Comparison of ENCODE assay signal across 27 mouse cellular contexts in genomic region chr6:145193038-145193437, GRCm38 (mm10). TPM values are rescaled to one million over a fixed set of nuclear protein-coding genes. Genes with fewer than 3 reads are reported as not detected.
DNase-seq lines count a peak whose midpoint lies in the region; ATAC-seq and TF ChIP-seq lines count a peak whose summit lies in the region.
"Had no signal": no experiment of that assay in that cellular context is flagged by ENCODE, and none has a peak within 500 bp of the region (broad histone marks: within the 10 kb centered on the region; RNA-seq: fewer than 3 reads in every experiment).

No protein-coding gene starts in this region.

- H3K27ac ChIP-seq in forebrain, embryonic 11.5 days (ENCODE audit: low read depth, low read length) = no peak overlapping the region
- no peak overlapping the region for H3K27ac ChIP-seq in forebrain, embryonic 13.5 days
- H3K27ac ChIP-seq in spleen, adult 2 months (ENCODE audit: insufficient read depth, low read length) = peak overlapping the region; percentile 12; the same call in 1 of the 2 replicates
- no peak overlapping the region for H3K27ac ChIP-seq in intestine, embryonic 15.5 days
- H3K27ac ChIP-seq in small intestine, adult 2 months (ENCODE audit: insufficient read depth, low read depth, low read length) = peak overlapping the region; percentile 34; the same call in 1 of the 2 replicates
- H3K27ac ChIP-seq: embryonic facial prominence, embryonic 10.5 days; embryonic facial prominence, embryonic 13.5 days; hindbrain, embryonic 10.5 days; hindbrain, embryonic 13.5 days had no signal

- DNase-seq in forebrain, embryonic 11.5 days (ENCODE audit: low spot score) = peak; percentile 27
- no peak for DNase-seq in spleen, adult 2 months (ENCODE audit: low read depth in 1 of 2, low spot score in 2 of 2)
- no peak for DNase-seq in spleen, postnatal 14 days (ENCODE audit: low spot score in 2 of 2)
- DNase-seq in kidney, adult 8-10 months = no peak
- DNase-seq in layer of hippocampus, adult 9-11 months = no peak
- DNase-seq: adrenal gland, postnatal 10 days; adrenal gland, postnatal 36 days; cerebellum, adult 18-20 months; cerebellum, adult 9-10 months; cerebellum, postnatal 14 days; forebrain, postnatal 0 days; gastrocnemius, postnatal 10 days; heart, adult 18-20 months; heart, postnatal 36 days; kidney, adult 11 months had no signal

- no peak for TF ChIP-seq CTCF in spleen, adult 2 months (IDR thresholded peaks at IDR 0.05; ENCODE audit: extremely low read depth, insufficient read depth, insufficient read length, insufficient replicate concordance)
- TF ChIP-seq CTCF in small intestine, adult 2 months (IDR thresholded peaks at IDR 0.05; ENCODE audit: extremely low read depth, insufficient read length, insufficient replicate concordance, low read depth, low read length) = no peak

- H3K4me1 ChIP-seq in forebrain, embryonic 11.5 days (replicated peaks; ENCODE audit: control insufficient read depth, insufficient read depth, low read length) = no peaks in the 10 kb centered on the region
- H3K4me1 ChIP-seq in forebrain, embryonic 13.5 days = no peaks in the 10 kb centered on the region
- no peaks in the 10 kb centered on the region; the same call in 1 of the 2 replicates for H3K4me1 ChIP-seq in spleen, adult 2 months (ENCODE audit: control insufficient read depth, insufficient read depth, insufficient read length)
- no peaks in the 10 kb centered on the region for H3K4me1 ChIP-seq in intestine, embryonic 15.5 days (replicated peaks)
- peaks cover 3% of the 10 kb centered on the region; the same call in 1 of the 2 replicates for H3K4me1 ChIP-seq in small intestine, adult 2 months (ENCODE audit: control insufficient read depth, insufficient read depth, insufficient read length, low read length)
- H3K4me1 ChIP-seq: embryonic facial prominence, embryonic 10.5 days; hindbrain, embryonic 10.5 days; hindbrain, embryonic 13.5 days had no signal

- no peak for TF ChIP-seq POLR2A in spleen, adult 2 months (IDR thresholded peaks at IDR 0.05; ENCODE audit: low read depth, low read length)
- TF ChIP-seq POLR2A in small intestine, adult 2 months (IDR thresholded peaks at IDR 0.05; ENCODE audit: low read depth, low read length) = no peak

- no peak overlapping the region for H3K4me2 ChIP-seq in forebrain, embryonic 11.5 days (ENCODE audit: low read depth, low read length, severe bottlenecking)
- H3K4me2 ChIP-seq in forebrain, embryonic 13.5 days = no peak overlapping the region
- no peak overlapping the region for H3K4me2 ChIP-seq in intestine, embryonic 15.5 days (replicated peaks)
- H3K4me2 ChIP-seq: embryonic facial prominence, embryonic 13.5 days; heart, embryonic 11.5 days; hindbrain, embryonic 13.5 days had no signal

- H3K4me3 ChIP-seq in forebrain, embryonic 11.5 days (ENCODE audit: low read depth, low read length) = no peak overlapping the region
- no peak overlapping the region for H3K4me3 ChIP-seq in forebrain, embryonic 13.5 days
- no peak overlapping the region for H3K4me3 ChIP-seq in spleen, adult 2 months (ENCODE audit: extremely low read depth, insufficient read depth, insufficient read length)
- no peak overlapping the region for H3K4me3 ChIP-seq in intestine, embryonic 15.5 days (replicated peaks)
- H3K4me3 ChIP-seq in small intestine, adult 2 months (ENCODE audit: low read depth, low read length) = no peak overlapping the region
- H3K4me3 ChIP-seq: embryonic facial prominence, embryonic 10.5 days; embryonic facial prominence, embryonic 13.5 days; erythroblast, embryonic 14.5 days; hindbrain, embryonic 10.5 days; hindbrain, embryonic 13.5 days had no signal

- H3K27me3 ChIP-seq in forebrain, embryonic 11.5 days (ENCODE audit: control insufficient read depth, insufficient read depth, low read length) = no peaks in the 10 kb centered on the region
- H3K27me3 ChIP-seq in forebrain, embryonic 13.5 days = 0 out of 2 replicates have a peak, but pooled peaks cover 3% of the 10 kb centered on the region
- no peaks in the 10 kb centered on the region for H3K27me3 ChIP-seq in spleen, adult 2 months (ENCODE audit: control insufficient read depth, insufficient read depth, low read length)
- H3K27me3 ChIP-seq in intestine, embryonic 15.5 days (replicated peaks) = no peaks in the 10 kb centered on the region
- no peaks in the 10 kb centered on the region for H3K27me3 ChIP-seq in small intestine, adult 2 months (ENCODE audit: control insufficient read depth, insufficient read depth, low read length)
- H3K27me3 ChIP-seq: embryonic facial prominence, embryonic 13.5 days; hindbrain, embryonic 13.5 days; Patski had no signal

- WGBS in forebrain, embryonic 11.5 days = 85% methylated on average over 3 of the region's 3 CpGs
- 84% methylated on average over 3 of the region's 3 CpGs for WGBS in forebrain, embryonic 13.5 days
- 80% methylated on average over 3 of the region's 3 CpGs for WGBS in spleen, adult 2 months
- WGBS in intestine, embryonic 15.5 days = 75% methylated on average over 3 of the region's 3 CpGs
- 32% methylated on average over 3 of the region's 3 CpGs for WGBS in small intestine, adult 2 months

- H3K9me3 ChIP-seq in forebrain, embryonic 11.5 days (ENCODE audit: control insufficient read depth, low read length) = no peaks in the 10 kb centered on the region
- no peaks in the 10 kb centered on the region for H3K9me3 ChIP-seq in forebrain, embryonic 13.5 days (replicated peaks)
- H3K9me3 ChIP-seq in intestine, embryonic 15.5 days = no peaks in the 10 kb centered on the region
- H3K9me3 ChIP-seq: embryonic facial prominence, embryonic 10.5 days; embryonic facial prominence, embryonic 13.5 days; hindbrain, embryonic 10.5 days; hindbrain, embryonic 13.5 days had no signal

- H3K9ac ChIP-seq in forebrain, embryonic 11.5 days (ENCODE audit: low read length) = no peak overlapping the region
- no peak overlapping the region for H3K9ac ChIP-seq in forebrain, embryonic 13.5 days
- H3K9ac ChIP-seq in intestine, embryonic 15.5 days = no peak overlapping the region
- H3K9ac ChIP-seq: embryonic facial prominence, embryonic 13.5 days; forebrain, postnatal 0 days; hindbrain, embryonic 13.5 days had no signal

- no peaks in the 10 kb centered on the region for H3K36me3 ChIP-seq in forebrain, embryonic 11.5 days (ENCODE audit: control insufficient read depth, insufficient read depth, low read length)
- H3K36me3 ChIP-seq in forebrain, embryonic 13.5 days (ENCODE audit: poor library complexity, severe bottlenecking) = no peaks in the 10 kb centered on the region
- no peaks in the 10 kb centered on the region for H3K36me3 ChIP-seq in spleen, adult 2 months (ENCODE audit: control insufficient read depth, insufficient read depth, low read length)
- no peaks in the 10 kb centered on the region for H3K36me3 ChIP-seq in intestine, embryonic 15.5 days
- no peaks in the 10 kb centered on the region for H3K36me3 ChIP-seq in small intestine, adult 2 months (ENCODE audit: control insufficient read depth, insufficient read depth, low read length)
- H3K36me3 ChIP-seq: embryonic facial prominence, embryonic 10.5 days; embryonic facial prominence, embryonic 13.5 days; hindbrain, embryonic 10.5 days; hindbrain, embryonic 13.5 days had no signal

- no peak for ATAC-seq in forebrain, embryonic 11.5 days (replicated peaks; ENCODE audit: low FRiP score)
- ATAC-seq in forebrain, embryonic 13.5 days = no peak
- peak; percentile 47; the same call in 1 of the 2 replicates for ATAC-seq in intestine, embryonic 15.5 days
- ATAC-seq: forebrain, embryonic 14.5 days; forebrain, postnatal 0 days; hindbrain, embryonic 16.5 days; Patski had no signal

RNA-seq across cellular contexts. Expression of gene Casc1, which starts 17.8 kb away (rescaled TPM):
- polyA plus RNA-seq in forebrain, embryonic 11.5 days (2014; fragmentation: Nextera tagmentation; extraction: Ambion mirVana) = 0.48 and 0.73 TPM in 2 replicates
- 0.79 and 0.84 TPM in 2 replicates for polyA plus RNA-seq in forebrain, embryonic 13.5 days (2015; fragmentation: Nextera tagmentation; extraction: Ambion mirVana)
- 0.09 and 0.16 TPM in 2 replicates for polyA plus RNA-seq in spleen, adult 2 months (2012; rRNA removed)
- 0.14 and 0.20 TPM in 2 replicates for polyA plus RNA-seq in intestine, embryonic 15.5 days (2015; fragmentation: Nextera tagmentation; extraction: Ambion mirVana)
- 0.05 and 0.15 TPM in 2 replicates for polyA plus RNA-seq in small intestine, adult 2 months (2012; rRNA removed)
- polyA plus RNA-seq: erythroblast, embryonic 14.5 days had no signal

RNA-seq across cellular contexts. Expression of gene Etfrf1, which starts 17.9 kb away (rescaled TPM):
- 29.9 and 32.8 TPM in 2 replicates for polyA plus RNA-seq in forebrain, embryonic 11.5 days (2014; fragmentation: Nextera tagmentation; extraction: Ambion mirVana)
- polyA plus RNA-seq in forebrain, embryonic 13.5 days (2015; fragmentation: Nextera tagmentation; extraction: Ambion mirVana) = 30.1 and 30.6 TPM in 2 replicates
- 1.5 and 2.3 TPM in 2 replicates for polyA plus RNA-seq in spleen, adult 2 months (2012; rRNA removed)
- 42.8 and 43.1 TPM in 2 replicates for polyA plus RNA-seq in intestine, embryonic 15.5 days (2015; fragmentation: Nextera tagmentation; extraction: Ambion mirVana)
- 0.58 and 0.79 TPM in 2 replicates for polyA plus RNA-seq in small intestine, adult 2 months (2012; rRNA removed)

RNA-seq across cellular contexts. Expression of gene Kras, which starts 57.0 kb away (rescaled TPM):
- polyA plus RNA-seq in forebrain, embryonic 11.5 days (2014; fragmentation: Nextera tagmentation; extraction: Ambion mirVana) = 134 and 144 TPM in 2 replicates
- 107 and 114 TPM in 2 replicates for polyA plus RNA-seq in forebrain, embryonic 13.5 days (2015; fragmentation: Nextera tagmentation; extraction: Ambion mirVana)
- polyA plus RNA-seq in spleen, adult 2 months (2012; rRNA removed) = 11.1 and 14.1 TPM in 2 replicates
- polyA plus RNA-seq in intestine, embryonic 15.5 days (2015; fragmentation: Nextera tagmentation; extraction: Ambion mirVana) = 67.6 and 68.6 TPM in 2 replicates
- polyA plus RNA-seq in small intestine, adult 2 months (2012; rRNA removed) = 8.6 and 26.3 TPM in 2 replicates

Comparison
In these comparisons a context has a peak if more than half of its experiments do, and no peak if none do; other contexts are left out.
1. H3K27ac ChIP-seq: peak in spleen, adult 2 months (single experiment) and small intestine, adult 2 months (single experiment); none in forebrain, embryonic 11.5 days (single experiment), forebrain, embryonic 13.5 days (single experiment) and intestine, embryonic 15.5 days (single experiment).